Mouse (Mus musculus) heart, adult 2 months (tissue): ENCODE data around the gene Psme2. TPM values are rescaled to one million over a fixed set of nuclear protein-coding genes. Genes with fewer than 3 reads are reported as not detected.

Source experiments
- DNase-seq, 2 experiments: peaks; one replicate each; pipeline ENCODE4 v3.0.0; 2021
- H3K27ac ChIP-seq: fragments of 200-600 bp; 2 replicates; pipeline ENCODE4 v1.8.1; 2022
- H3K27me3 ChIP-seq: fragments of 200-500 bp; 2 replicates; pipeline ENCODE4 v1.6.1; 2012; ENCODE audit warnings: mild to moderate bottlenecking, low read length, inconsistent platforms, mixed read lengths; ENCODE audit not compliant: control insufficient read depth, insufficient read depth
- H3K36me3 ChIP-seq: fragments of 200-500 bp; 2 replicates; pipeline ENCODE4 v1.6.1; 2012; ENCODE audit warnings: low read length, inconsistent platforms; ENCODE audit not compliant: control insufficient read depth, insufficient read depth
- H3K4me1 ChIP-seq: fragments of 200-500 bp; 2 replicates; pipeline ENCODE4 v1.6.1; 2011; ENCODE audit warnings: low read length; ENCODE audit not compliant: control insufficient read depth, insufficient read depth
- H3K4me3 ChIP-seq: fragments of 200-600 bp; 2 replicates; pipeline ENCODE4 v1.8.1; 2022
- H3K79me2 ChIP-seq: fragments of 200-500 bp; replicated peaks from 2 replicates; pipeline ENCODE4 v1.6.1; 2012; ENCODE audit warnings: mild to moderate bottlenecking, inconsistent platforms, low read length, moderate library complexity, mixed read lengths; ENCODE audit not compliant: control insufficient read depth, insufficient read depth
- H3K9ac ChIP-seq: fragments of 200-500 bp; 2 replicates; pipeline ENCODE4 v1.6.1; 2012; ENCODE audit warnings: low read depth, mild to moderate bottlenecking, control low read depth, inconsistent platforms, low read length, mixed read lengths
- CTCF ChIP-seq: fragments of 200-600 bp; IDR thresholded peaks from 2 replicates; pipeline ENCODE4 v1.8.1; 2022; ENCODE audit warnings: antibody characterized with exemption, mild to moderate bottlenecking, moderate library complexity
- EP300 ChIP-seq: fragments of 200-500 bp; IDR thresholded peaks from 2 replicates; pipeline ENCODE4 v1.6.1; 2011; ENCODE audit warnings: low read depth, low read length, control low read depth; ENCODE audit not compliant: insufficient read depth
- POLR2A ChIP-seq: fragments of 200-500 bp; IDR thresholded peaks from 2 replicates; pipeline ENCODE4 v1.6.1; 2011; ENCODE audit warnings: mild to moderate bottlenecking, low read depth, low read length, control low read depth; ENCODE audit not compliant: insufficient read depth
- WGBS: fragments of 180-500 bp; shearing (Covaris S2); methylation state at CpG from one replicate; pipeline ENCODE4 v1.1.7; 2018; 5-methylcytosine and 5-hydroxymethylcytosine counted together
- intact Hi-C: fragments of 180-260 bp; cut with DNase I; formaldehyde crosslinking; loops from one replicate; pipeline ENCODE4 v1.15.1; 2025
- polyA plus RNA-seq: library from polyadenylated mRNA; depleted of rRNA; stranded (reverse); fragments of >200 nt; gene quantifications from 2 replicates; pipeline ENCODE4 v1.2.3, GENCODE M21; 2012
- total RNA-seq, 2 experiments: library from RNA; stranded (reverse); gene quantifications; 2 replicates each; pipeline ENCODE4 v1.2.3; 2021

The Psme2 gene
- total and polyA plus RNA-seq, 3 experiments = 37.3 to 120 (median 119) TPM

GRCm38 (mm10) chr14:55603633-55604576, 13.0 kb upstream of the Psme2 start:
- no peaks in the 10 kb centered on the region for H3K79me2 ChIP-seq
- peaks cover 10% of the 10 kb centered on the region for H3K36me3 ChIP-seq
- peak; percentile 92 to 93 for DNase-seq
- intact Hi-C loops = loop anchor here (2.0 to 5.0 kb wide), 4 partner anchors 13 to 107 kb away; partner anchors contain the start of genes A730061H03Rik, Dcaf11, Psme2 and Rnf31
- H3K4me1 ChIP-seq = peaks cover 12% of the 10 kb centered on the region
- TF ChIP-seq EP300 = peak; percentile 90; the same call in 1 of the 2 replicates
- peak; percentile 69 for TF ChIP-seq POLR2A
- TF ChIP-seq CTCF = no peak; the same call in 1 of the 2 replicates
- H3K4me3 ChIP-seq = peak overlapping the region; percentile 71
- 12% methylated on average over 19 of the region's 19 CpGs for WGBS
- peak overlapping the region; percentile 76 for H3K9ac ChIP-seq
- peak overlapping the region; percentile 97 for H3K27ac ChIP-seq
- no peaks in the 10 kb centered on the region for H3K27me3 ChIP-seq

GRCm38 (mm10) chr14:55603271-55603632, 12.3 kb upstream of the Psme2 start, which contains the start of gene Irf9:
Gene Irf9 (plus strand): TSS chr14:55603571.
- intact Hi-C loops = loop anchor here (2.0 to 5.0 kb wide), 2 partner anchors 42 to 106 kb away; partner anchors contain the start of genes A730061H03Rik and Dcaf11
- no peaks in the 10 kb centered on the region for H3K27me3 ChIP-seq
- whole genome bisulfite sequencing = 67% methylated on average over 7 of the region's 7 CpGs

GRCm38 (mm10) chr14:55598521-55599390, 7.8 kb upstream of the Psme2 start:
- Histone ChIP-seq H3K79me2 (peaks cover 2% of the 10 kb centered on the region; the same call in 1 of the 2 replicates), H3K9ac (no peak overlapping the region), H3K36me3 (no peaks in the 10 kb centered on the region), H3K27me3 (no peaks in the 10 kb centered on the region), H3K4me1 (peaks cover 5% of the 10 kb centered on the region), H3K27ac (no peak overlapping the region), H3K4me3 (no peak overlapping the region)
- 96% methylated on average over 21 of the region's 21 CpGs for WGBS
- intact Hi-C loops = no loop called here
- DNase-seq = no peak
- TF ChIP-seq CTCF (no peak), EP300 (no peak), POLR2A (no peak)

More at GRCm38 (mm10) chr14:55603271-55603632, 12.3 kb upstream of the Psme2 start, which contains the start of gene Irf9:
- H3K4me1 ChIP-seq = peaks cover 12% of the 10 kb centered on the region
- TF ChIP-seq EP300 (no peak), CTCF (no peak), POLR2A (no peak)
- peak within 1 kb of the TSS; percentile 71 for H3K4me3 ChIP-seq
- H3K9ac ChIP-seq = peak within 1 kb of the TSS; percentile 76
- H3K79me2 ChIP-seq = no peaks in the 10 kb centered on the region
- peak within 1 kb of the TSS; percentile 97 for H3K27ac ChIP-seq
- DNase-seq = no peak
- peaks cover 10% of the 10 kb centered on the region for H3K36me3 ChIP-seq

- Histone ChIP-seq H3K27me3 (no peaks in the 10 kb centered on the region), H3K36me3 (no peaks in the 10 kb centered on the region; the same call in 1 of the 2 replicates), H3K9ac (no peak overlapping the region), H3K4me3 (no peak overlapping the region), H3K27ac (no peak overlapping the region), H3K79me2 (peaks cover 3% of the 10 kb centered on the region; the same call in 1 of the 2 replicates), H3K4me1 (peaks cover 7% of the 10 kb centered on the region)
- intact Hi-C loops = no loop called here
- no peak for DNase-seq
- TF ChIP-seq EP300 (no peak), CTCF (no peak), POLR2A (no peak)
- WGBS = 70% methylated on average over 13 of the region's 13 CpGs
These were observed 5.2 kb upstream of the Psme2 start for GRCm38 (mm10) chr14:55596036-55596690.

- intact Hi-C loops = no loop called here
- peaks cover 3% of the 10 kb centered on the region; the same call in 1 of the 2 replicates for H3K79me2 ChIP-seq
- peak overlapping the region; percentile 98 for H3K9ac ChIP-seq
- H3K4me3 ChIP-seq = peak overlapping the region; percentile 72
- 2% methylated on average over 16 of the region's 16 CpGs for WGBS
- H3K27me3 ChIP-seq = no peaks in the 10 kb centered on the region
- DNase-seq = no peak
- peaks cover 7% of the 10 kb centered on the region for H3K4me1 ChIP-seq
- peaks cover 4% of the 10 kb centered on the region; the same call in 1 of the 2 replicates for H3K36me3 ChIP-seq
- peak overlapping the region; percentile 97 for H3K27ac ChIP-seq
- TF ChIP-seq EP300 (no peak), POLR2A (no peak), CTCF (no peak)
These were observed 1.3 kb upstream of the Psme2 start for GRCm38 (mm10) chr14:55592226-55592625.
